Mouse (Mus musculus): Measurements from ENCODE around the gene Slc8b1.

DNA sequence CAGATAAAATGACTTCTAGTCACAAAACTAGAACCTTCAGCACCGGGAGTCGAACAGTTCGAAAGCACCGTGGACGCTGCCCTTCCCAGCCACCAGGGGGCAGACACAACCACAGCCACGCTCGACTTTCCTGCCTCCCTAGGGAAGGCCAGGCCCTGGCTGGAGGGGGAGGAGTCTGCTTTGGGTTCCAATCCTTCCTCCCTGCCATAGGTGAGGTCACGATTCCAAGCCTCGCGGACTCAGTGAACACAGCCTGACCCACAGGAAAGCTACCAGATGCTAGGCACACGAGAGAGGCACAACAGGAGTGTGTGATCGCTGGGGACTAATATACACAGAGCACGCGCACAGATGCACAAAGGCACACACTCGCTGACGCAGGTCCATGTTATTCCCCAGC lies 5.6 kb upstream of the Slc8b1 start:
- TF ChIP-seq MAFK (IDR thresholded peaks at IDR 0.05; ENCODE audit: insufficient read depth, low read depth, low read length) (no peak), ZC3H11A (IDR thresholded peaks at IDR 0.05; ENCODE audit: borderline replicate concordance, low read depth, low read length) (peak; percentile 70), ZNF384 (IDR thresholded peaks at IDR 0.05; ENCODE audit: low read depth, low read length) (peak; percentile 55; the same call in 1 of the 2 replicates)
